Mouse (Mus musculus): ENCODE results near the gene Radil. TPM values are rescaled to one million over a fixed set of nuclear protein-coding genes. Genes with fewer than 3 reads are reported as not detected.

Radil gene
- polyA plus RNA-seq, 1 experiment from 2014 or later = 2.4 TPM

GRCm38 (mm10) chr5:142578192-142578591, 27.3 kb upstream of the Radil start:
- 86% methylated on average over 10 of the region's 10 CpGs for WGBS
- no peak for ATAC-seq (replicated peaks; ENCODE audit: insufficient number of reproducible peaks, low FRiP score, low TSS enrichment, low read depth)

GRCm38 (mm10) chr5:142576832-142577231, 25.9 kb upstream of the Radil start:
- Histone ChIP-seq H3K27me3 (ENCODE audit: control insufficient read depth, insufficient read depth, low read length) (no peaks in the 10 kb centered on the region), H3K36me3 (replicated peaks; ENCODE audit: control insufficient read depth, insufficient read depth, low read depth, low read length) (no peaks in the 10 kb centered on the region), H3K4me1 (ENCODE audit: control insufficient read depth, insufficient read depth, low read length) (no peaks in the 10 kb centered on the region), H3K4me3 (ENCODE audit: low read depth, low read length) (no peak overlapping the region), H3K9ac (replicated peaks; ENCODE audit: low read length) (no peak overlapping the region), H3K27ac (replicated peaks; ENCODE audit: low read depth, low read length) (no peak overlapping the region), H3K4me2 (ENCODE audit: low read depth, low read length) (no peak overlapping the region), H3K9me3 (replicated peaks; ENCODE audit: control insufficient read depth, low read length) (no peaks in the 10 kb centered on the region)
- ATAC-seq (replicated peaks; ENCODE audit: insufficient number of reproducible peaks, low FRiP score, low TSS enrichment, low read depth) (no peak), DNase-seq (ENCODE audit: low spot score) (no peak)
- WGBS = 82% methylated on average over 7 of the region's 7 CpGs

More at GRCm38 (mm10) chr5:142578192-142578591, 27.3 kb upstream of the Radil start:
- Histone ChIP-seq H3K4me2 (ENCODE audit: low read depth, low read length) (no peak overlapping the region), H3K27me3 (ENCODE audit: control insufficient read depth, insufficient read depth, low read length) (no peaks in the 10 kb centered on the region), H3K4me1 (ENCODE audit: control insufficient read depth, insufficient read depth, low read length) (no peaks in the 10 kb centered on the region), H3K4me3 (ENCODE audit: low read depth, low read length) (no peak overlapping the region), H3K9ac (replicated peaks; ENCODE audit: low read length) (no peak overlapping the region), H3K36me3 (replicated peaks; ENCODE audit: control insufficient read depth, insufficient read depth, low read depth, low read length) (no peaks in the 10 kb centered on the region), H3K9me3 (replicated peaks; ENCODE audit: control insufficient read depth, low read length) (no peaks in the 10 kb centered on the region), H3K27ac (replicated peaks; ENCODE audit: low read depth, low read length) (no peak overlapping the region)
- DNase-seq (ENCODE audit: low spot score) = no peak

- ATAC-seq (replicated peaks; ENCODE audit: insufficient number of reproducible peaks, low FRiP score, low TSS enrichment, low read depth) = no peak
- no peak overlapping the region for H3K4me3 ChIP-seq (ENCODE audit: low read depth, low read length)
- H3K27me3 ChIP-seq (ENCODE audit: control insufficient read depth, insufficient read depth, low read length) = no peaks in the 10 kb centered on the region
- no peak overlapping the region for H3K4me2 ChIP-seq (ENCODE audit: low read depth, low read length)
- H3K9me3 ChIP-seq (replicated peaks; ENCODE audit: control insufficient read depth, low read length) = no peaks in the 10 kb centered on the region
- H3K36me3 ChIP-seq (replicated peaks; ENCODE audit: control insufficient read depth, insufficient read depth, low read depth, low read length) = no peaks in the 10 kb centered on the region
- H3K27ac ChIP-seq (replicated peaks; ENCODE audit: low read depth, low read length) = no peak overlapping the region
- H3K9ac ChIP-seq (replicated peaks; ENCODE audit: low read length) = no peak overlapping the region
- WGBS = 84% methylated on average over 8 of the region's 8 CpGs
- H3K4me1 ChIP-seq (ENCODE audit: control insufficient read depth, insufficient read depth, low read length) = no peaks in the 10 kb centered on the region
- DNase-seq (ENCODE audit: low spot score) = no peak
Measured at GRCm38 (mm10) chr5:142574323-142575057, 23.6 kb upstream of the Radil start.

GRCm38 (mm10) chr5:142564606-142565005, 13.7 kb upstream of the Radil start:
- H3K27ac ChIP-seq (replicated peaks; ENCODE audit: low read depth, low read length) = no peak overlapping the region
- no peaks in the 10 kb centered on the region for H3K36me3 ChIP-seq (replicated peaks; ENCODE audit: control insufficient read depth, insufficient read depth, low read depth, low read length)
- H3K9me3 ChIP-seq (replicated peaks; ENCODE audit: control insufficient read depth, low read length) = no peaks in the 10 kb centered on the region
- H3K4me3 ChIP-seq (ENCODE audit: low read depth, low read length) = no peak overlapping the region
- no peaks in the 10 kb centered on the region for H3K4me1 ChIP-seq (ENCODE audit: control insufficient read depth, insufficient read depth, low read length)
- DNase-seq (ENCODE audit: low spot score) (no peak), ATAC-seq (replicated peaks; ENCODE audit: insufficient number of reproducible peaks, low FRiP score, low TSS enrichment, low read depth) (no peak)
- H3K27me3 ChIP-seq (ENCODE audit: control insufficient read depth, insufficient read depth, low read length) = no peaks in the 10 kb centered on the region
- H3K4me2 ChIP-seq (ENCODE audit: low read depth, low read length) = no peak overlapping the region
- 85% methylated on average over 1 of the region's 1 CpGs for WGBS
- H3K9ac ChIP-seq (replicated peaks; ENCODE audit: low read length) = no peak overlapping the region

GRCm38 (mm10) chr5:142560261-142560660, 9.4 kb upstream of the Radil start:
- H3K27me3 ChIP-seq (ENCODE audit: control insufficient read depth, insufficient read depth, low read length) = no peaks in the 10 kb centered on the region
- H3K9me3 ChIP-seq (replicated peaks; ENCODE audit: control insufficient read depth, low read length) = no peaks in the 10 kb centered on the region
- no peak overlapping the region for H3K4me3 ChIP-seq (ENCODE audit: low read depth, low read length)
- ATAC-seq (replicated peaks; ENCODE audit: insufficient number of reproducible peaks, low FRiP score, low TSS enrichment, low read depth) (no peak), DNase-seq (ENCODE audit: low spot score) (no peak)
- no peak overlapping the region for H3K9ac ChIP-seq (replicated peaks; ENCODE audit: low read length)
- H3K36me3 ChIP-seq (replicated peaks; ENCODE audit: control insufficient read depth, insufficient read depth, low read depth, low read length) = no peaks in the 10 kb centered on the region
- no peaks in the 10 kb centered on the region for H3K4me1 ChIP-seq (ENCODE audit: control insufficient read depth, insufficient read depth, low read length)
- no peak overlapping the region for H3K27ac ChIP-seq (replicated peaks; ENCODE audit: low read depth, low read length)
- no peak overlapping the region for H3K4me2 ChIP-seq (ENCODE audit: low read depth, low read length)
- 61% methylated on average over 7 of the region's 7 CpGs for WGBS

- peak; percentile 70; the same call in 1 of the 2 replicates for ATAC-seq (replicated peaks; ENCODE audit: insufficient number of reproducible peaks, low FRiP score, low TSS enrichment, low read depth)
- no peak overlapping the region for H3K4me2 ChIP-seq (ENCODE audit: low read depth, low read length)
- no peak overlapping the region for H3K4me3 ChIP-seq (ENCODE audit: low read depth, low read length)
Measured at GRCm38 (mm10) chr5:142557397-142558067, 6.6 kb upstream of the Radil start.

GRCm38 (mm10) chr5:142556721-142557120, 5.8 kb upstream of the Radil start:
- no peak overlapping the region for H3K9ac ChIP-seq (replicated peaks; ENCODE audit: low read length)
- no peak overlapping the region for H3K27ac ChIP-seq (replicated peaks; ENCODE audit: low read depth, low read length)
- DNase-seq (ENCODE audit: low spot score) (no peak), ATAC-seq (replicated peaks; ENCODE audit: insufficient number of reproducible peaks, low FRiP score, low TSS enrichment, low read depth) (no peak)
- no peaks in the 10 kb centered on the region for H3K27me3 ChIP-seq (ENCODE audit: control insufficient read depth, insufficient read depth, low read length)
- WGBS = 93% methylated on average over 4 of the region's 4 CpGs
- no peak overlapping the region for H3K4me3 ChIP-seq (ENCODE audit: low read depth, low read length)
- no peaks in the 10 kb centered on the region for H3K9me3 ChIP-seq (replicated peaks; ENCODE audit: control insufficient read depth, low read length)
- H3K4me1 ChIP-seq (ENCODE audit: control insufficient read depth, insufficient read depth, low read length) = no peaks in the 10 kb centered on the region
- no peaks in the 10 kb centered on the region for H3K36me3 ChIP-seq (replicated peaks; ENCODE audit: control insufficient read depth, insufficient read depth, low read depth, low read length)
- no peak overlapping the region for H3K4me2 ChIP-seq (ENCODE audit: low read depth, low read length)

More at GRCm38 (mm10) chr5:142557397-142558067, 6.6 kb upstream of the Radil start:
- no peaks in the 10 kb centered on the region for H3K4me1 ChIP-seq (ENCODE audit: control insufficient read depth, insufficient read depth, low read length)
- H3K36me3 ChIP-seq (replicated peaks; ENCODE audit: control insufficient read depth, insufficient read depth, low read depth, low read length) = no peaks in the 10 kb centered on the region
- no peaks in the 10 kb centered on the region for H3K27me3 ChIP-seq (ENCODE audit: control insufficient read depth, insufficient read depth, low read length)
- WGBS = 39% methylated on average over 12 of the region's 21 CpGs
- H3K9ac ChIP-seq (replicated peaks; ENCODE audit: low read length) = no peak overlapping the region
- peak; percentile 82 for DNase-seq (ENCODE audit: low spot score)
- no peaks in the 10 kb centered on the region for H3K9me3 ChIP-seq (replicated peaks; ENCODE audit: control insufficient read depth, low read length)
- H3K27ac ChIP-seq (replicated peaks; ENCODE audit: low read depth, low read length) = no peak overlapping the region

GRCm38 (mm10) chr5:142555866-142556265, 5.0 kb upstream of the Radil start:
- no peak overlapping the region for H3K4me3 ChIP-seq (ENCODE audit: low read depth, low read length)
- H3K27me3 ChIP-seq (ENCODE audit: control insufficient read depth, insufficient read depth, low read length) = no peaks in the 10 kb centered on the region
- H3K36me3 ChIP-seq (replicated peaks; ENCODE audit: control insufficient read depth, insufficient read depth, low read depth, low read length) = no peaks in the 10 kb centered on the region
- ATAC-seq (replicated peaks; ENCODE audit: insufficient number of reproducible peaks, low FRiP score, low TSS enrichment, low read depth) = no peak
- no peak overlapping the region for H3K4me2 ChIP-seq (ENCODE audit: low read depth, low read length)
- H3K9me3 ChIP-seq (replicated peaks; ENCODE audit: control insufficient read depth, low read length) = no peaks in the 10 kb centered on the region
- H3K9ac ChIP-seq (replicated peaks; ENCODE audit: low read length) = no peak overlapping the region
- H3K27ac ChIP-seq (replicated peaks; ENCODE audit: low read depth, low read length) = no peak overlapping the region
- WGBS = 85% methylated on average over 5 of the region's 5 CpGs
- no peaks in the 10 kb centered on the region for H3K4me1 ChIP-seq (ENCODE audit: control insufficient read depth, insufficient read depth, low read length)
- no peak for DNase-seq (ENCODE audit: low spot score)
